Mouse (Mus musculus) CH12.LX (cell line): Measurements from ENCODE around the gene Gxylt1. TPM values are rescaled to one million over a fixed set of nuclear protein-coding genes. Genes with fewer than 3 reads are reported as not detected.

ENCODE experiments used
- DNase-seq: peaks from one replicate; pipeline ENCODE4 v3.0.0-alpha.2; 2013; ENCODE audit errors: extremely low read depth
- H3K27ac ChIP-seq: 2 replicates; pipeline ENCODE4 v1.5.1; 2012; ENCODE audit warnings: low read depth, mild to moderate bottlenecking, control low read depth, moderate library complexity; ENCODE audit not compliant: insufficient read depth
- H3K27me3 ChIP-seq: replicated peaks from 2 replicates; pipeline ENCODE3; 2012; ENCODE audit warnings: inconsistent platforms
- H3K36me3 ChIP-seq, 2 experiments: replicated peaks in 1 of 2; 2 replicates each; pipeline versions ENCODE3 to v1.6.1; 2012; ENCODE audit warnings: inconsistent platforms in 1 of 2, low read length in 1 of 2, mild to moderate bottlenecking in 1 of 2, mixed read lengths in 1 of 2, moderate library complexity in 1 of 2; ENCODE audit not compliant: control insufficient read depth in 1 of 2, insufficient read depth in 1 of 2
- H3K4me1 ChIP-seq, 2 experiments: 2 replicates each; pipeline ENCODE4 v1.6.1; 2012; ENCODE audit warnings: inconsistent platforms in 1 of 2, moderate library complexity in 1 of 2; ENCODE audit not compliant: insufficient read depth in 2 of 2, control insufficient read depth in 1 of 2
- H3K4me2 ChIP-seq: 2 replicates; pipeline ENCODE4 v1.6.1; 2012; ENCODE audit warnings: low read depth, mild to moderate bottlenecking, control low read depth; ENCODE audit not compliant: poor library complexity, insufficient read depth, severe bottlenecking
- H3K4me3 ChIP-seq, 3 experiments: fragments of 150-350 bp in 1 of 3; sonication (generic) in 1 of 3; replicated peaks in 1 of 3; 2 replicates each; pipeline versions ENCODE3 to v1.5.1; 2011 to 2012; ENCODE audit warnings: low read depth in 2 of 3, low read length in 2 of 3, mild to moderate bottlenecking in 2 of 3, moderate library complexity in 2 of 3, control low read depth in 1 of 3, improper control_type of control experiment in 1 of 3, inconsistent platforms in 1 of 3, mixed read lengths in 1 of 3; ENCODE audit not compliant: poor library complexity in 1 of 3
- H3K79me2 ChIP-seq: replicated peaks from 2 replicates; pipeline ENCODE4 v1.6.1; 2012; ENCODE audit warnings: mild to moderate bottlenecking, moderate library complexity; ENCODE audit not compliant: control insufficient read depth, poor library complexity, insufficient read depth, severe bottlenecking; ENCODE audit errors: extremely low read depth
- H3K9ac ChIP-seq: 2 replicates; pipeline ENCODE4 v1.6.1; 2012; ENCODE audit warnings: low read depth, mild to moderate bottlenecking, control low read depth, moderate library complexity; ENCODE audit not compliant: insufficient read depth
- H3K9me3 ChIP-seq: replicated peaks from 2 replicates; pipeline ENCODE3; 2012; ENCODE audit warnings: low read length, inconsistent platforms, mixed read lengths
- CHD2 ChIP-seq: IDR thresholded peaks from 2 replicates; pipeline ENCODE4 v1.6.1; 2011; ENCODE audit warnings: low read length, improper control_type of control experiment
- E2F4 ChIP-seq: IDR thresholded peaks from 2 replicates; pipeline ENCODE4 v1.6.1; 2011; ENCODE audit warnings: low read depth, low read length, improper control_type of control experiment; ENCODE audit not compliant: insufficient replicate concordance
- ELF1 ChIP-seq: IDR thresholded peaks from 2 replicates; pipeline ENCODE4 v1.6.1; 2014; ENCODE audit warnings: low read depth, mild to moderate bottlenecking, inconsistent platforms, low read length, improper control_type of control experiment
- EP300 ChIP-seq: IDR thresholded peaks from 2 replicates; pipeline ENCODE4 v1.6.1; 2011; ENCODE audit warnings: low read length, improper control_type of control experiment
- GABPA ChIP-seq: IDR thresholded peaks from 2 replicates; pipeline ENCODE4 v1.6.1; 2012; ENCODE audit warnings: low read depth, low read length, improper control_type of control experiment, inconsistent platforms; ENCODE audit not compliant: insufficient replicate concordance
- JUN ChIP-seq: IDR thresholded peaks from 2 replicates; pipeline ENCODE4 v1.6.1; 2011; ENCODE audit warnings: low read depth, mild to moderate bottlenecking, low read length, improper control_type of control experiment, moderate library complexity; ENCODE audit not compliant: insufficient read depth
- JUND ChIP-seq: conservative IDR thresholded peaks from 2 replicates; pipeline ENCODE4 v1.6.1; 2011; ENCODE audit warnings: low read depth, low read length, improper control_type of control experiment
- KAT2A ChIP-seq: IDR thresholded peaks from 2 replicates; pipeline ENCODE4 v1.6.1; 2012; ENCODE audit warnings: low read length, improper control_type of control experiment, inconsistent platforms; ENCODE audit not compliant: insufficient replicate concordance
- NRF1 ChIP-seq: IDR thresholded peaks from 2 replicates; pipeline ENCODE4 v1.6.1; 2014; ENCODE audit warnings: low read depth, mild to moderate bottlenecking, inconsistent platforms, low read length, improper control_type of control experiment, moderate library complexity
- PAX5 ChIP-seq: IDR thresholded peaks from 2 replicates; pipeline ENCODE4 v1.6.1; 2012; ENCODE audit warnings: low read length, inconsistent platforms, mixed read lengths
- POLR2A ChIP-seq: IDR thresholded peaks from 2 replicates; pipeline ENCODE4 v1.6.1; 2011; ENCODE audit warnings: low read depth, mild to moderate bottlenecking, improper control_type of control experiment, low read length
- POLR2AphosphoS2 ChIP-seq: IDR thresholded peaks from 2 replicates; pipeline ENCODE4 v1.6.1; 2011; ENCODE audit warnings: low read depth, low read length, improper control_type of control experiment
- RAD21 ChIP-seq: IDR thresholded peaks from 2 replicates; pipeline ENCODE4 v1.6.1; 2011; ENCODE audit warnings: low read depth, mild to moderate bottlenecking, low read length, improper control_type of control experiment, moderate library complexity
- RCOR1 ChIP-seq: conservative IDR thresholded peaks from 2 replicates; pipeline ENCODE4 v1.6.1; 2012; ENCODE audit warnings: low read depth, mild to moderate bottlenecking, inconsistent platforms, low read length, improper control_type of control experiment
- USF1 ChIP-seq: IDR thresholded peaks from 2 replicates; pipeline ENCODE4 v1.6.1; 2014; ENCODE audit warnings: low read depth, mild to moderate bottlenecking, inconsistent platforms, low read length, improper control_type of control experiment
- ZMIZ1 ChIP-seq: IDR thresholded peaks from 2 replicates; pipeline ENCODE4 v1.6.1; 2012; ENCODE audit warnings: low read depth, mild to moderate bottlenecking, inconsistent platforms, low read length, improper control_type of control experiment
- dilution Hi-C: fragments of 300-500 bp; cut with MboI; formaldehyde crosslinking; loops from 2 replicates; pipeline ENCODE4 v1.14.3; 2020; ENCODE audit warnings: low sequenced_read_pairs; ENCODE audit not compliant: extremely low pct_unique_long_range_greater_than_20kb, extremely low pct_ligation_motif_present
- in situ Hi-C: fragments of 300-500 bp; cut with MboI; formaldehyde crosslinking; loops from 3 replicates; pipeline ENCODE4 v1.14.3; 2019; ENCODE audit warnings: low sequenced_read_pairs, low pct_ligation_motif_present, low pct_unique_long_range_greater_than_20kb, mixed read lengths
- polyA plus RNA-seq: library from polyadenylated mRNA; unstranded; fragments of >175 nt; gene quantifications from 2 replicates; pipeline ENCODE4 v1.2.1, GENCODE M21; 2012; ENCODE audit warnings: low read depth; ENCODE audit not compliant: insufficient read length
- total RNA-seq, 2 experiments: library from RNA; depleted of rRNA; stranded (reverse); fragments of 300-350 nt in 1 of 2; fragments of >200 nt in 1 of 2; gene quantifications; 2 replicates each; pipeline ENCODE4 v1.2.3; 2012 to 2014

The Gxylt1 gene
- total and polyA plus RNA-seq, 3 experiments = 7.5 to 18.5 (median 9.5) TPM

GRCm38 (mm10) chr15:93298197-93298596 lies 23.2 kb upstream of the Gxylt1 start:
- Histone ChIP-seq H3K4me3 (no peak overlapping the region), H3K9me3 (no peaks in the 10 kb centered on the region), H3K79me2 (peaks cover 5% of the 10 kb centered on the region; the same call in 1 of the 2 replicates), H3K27me3 (no peaks in the 10 kb centered on the region), H3K36me3 (peaks cover 3 to 44% of the 10 kb centered on the region in 2 experiments), H3K27ac (no peak overlapping the region), H3K4me2 (no peak overlapping the region), H3K4me1 (peaks cover 0 to 28% of the 10 kb centered on the region in 2 experiments; a peak in 2 of 4 replicates), H3K9ac (no peak overlapping the region)
- in situ Hi-C loops (no loop called here), dilution Hi-C loops (no loop called here)
- no peak for DNase-seq
- TF ChIP-seq PAX5 (no peak), USF1 (no peak), POLR2AphosphoS2 (no peak)

GRCm38 (mm10) chr15:93294483-93294882 lies 19.5 kb upstream of the Gxylt1 start:
- in situ Hi-C loops (no loop called here), dilution Hi-C loops (no loop called here)
- DNase-seq = no peak
- Histone ChIP-seq H3K4me3 (no peak overlapping the region), H3K9me3 (no peaks in the 10 kb centered on the region), H3K9ac (no peak overlapping the region), H3K27me3 (no peaks in the 10 kb centered on the region), H3K79me2 (0 out of 2 replicates have a peak, but pooled peaks cover 2% of the 10 kb centered on the region), H3K27ac (no peak overlapping the region), H3K36me3 (peaks cover 5 to 50% of the 10 kb centered on the region in 2 experiments)
- TF ChIP-seq GABPA (no peak), CHD2 (no peak), ZMIZ1 (no peak), RCOR1 (no peak), JUND (no peak), RAD21 (no peak), ELF1 (no peak), NRF1 (no peak), KAT2A (no peak), JUN (no peak), EP300 (no peak), POLR2A (no peak), E2F4 (no peak)
- TF ChIP-seq, all 38 proteins: peak for 0
- H3K4me1 ChIP-seq = peaks cover 0 to 26% of the 10 kb centered on the region in 2 experiments; a peak in 2 of 4 replicates
- H3K4me2 ChIP-seq = no peak overlapping the region
